Mouse (Mus musculus) heart, postnatal 0 days (tissue): ENCODE results near the gene Morn3. TPM values are rescaled to one million over a fixed set of nuclear protein-coding genes. Genes with fewer than 3 reads are reported as not detected.
A peak's percentile ranks its signal among the peaks of the same experiment; 100 is the strongest.

ENCODE experiments used
- ATAC-seq: fragments of 200-750 bp; cut with Nextera tagmentation; 2 replicates; pipeline ENCODE4 v1.8.0; 2017; ENCODE audit warnings: low read depth, moderate number of reproducible peaks, moderate library complexity; ENCODE audit not compliant: insufficient read depth
- DNase-seq: peaks from one replicate; pipeline ENCODE4 v3.0.0-alpha.2; 2016; ENCODE audit warnings: low spot score
- H3K27ac ChIP-seq: fragments of 300-500 bp; sonication (generic); 2 replicates; pipeline ENCODE4 v1.5.1; 2014; ENCODE audit warnings: low read depth, mild to moderate bottlenecking
- H3K27me3 ChIP-seq: fragments of 300-500 bp; sonication (generic); 2 replicates; pipeline ENCODE4 v1.6.1; 2014; ENCODE audit warnings: low read length, mixed read lengths; ENCODE audit not compliant: control insufficient read depth, insufficient read depth
- H3K36me3 ChIP-seq: fragments of 300-500 bp; sonication (generic); replicated peaks from 2 replicates; pipeline ENCODE4 v1.6.1; 2014; ENCODE audit warnings: low read length, mixed read lengths; ENCODE audit not compliant: control insufficient read depth, insufficient read depth
- H3K4me1 ChIP-seq: fragments of 300-500 bp; sonication (generic); 2 replicates; pipeline ENCODE4 v1.6.1; 2014; ENCODE audit warnings: antibody characterized with exemption; ENCODE audit not compliant: control insufficient read depth, insufficient read depth
- H3K4me2 ChIP-seq: fragments of 300-500 bp; sonication (generic); 2 replicates; pipeline ENCODE4 v1.6.1; 2014; ENCODE audit warnings: low read depth, mild to moderate bottlenecking, low read length, moderate library complexity
- H3K4me3 ChIP-seq: fragments of 300-500 bp; sonication (generic); 2 replicates; pipeline ENCODE4 v1.5.1; 2014; ENCODE audit warnings: low read depth, low read length
- H3K9ac ChIP-seq: fragments of 300-500 bp; sonication (generic); replicated peaks from 2 replicates; pipeline ENCODE4 v1.6.1; 2014; ENCODE audit warnings: low read depth, low read length, mixed read lengths
- H3K9me3 ChIP-seq: fragments of 300-500 bp; sonication (generic); replicated peaks from 2 replicates; pipeline ENCODE4 v1.6.1; 2016; ENCODE audit warnings: low read length; ENCODE audit not compliant: control insufficient read depth
- CTCF ChIP-seq: IDR thresholded peaks from 2 replicates; pipeline ENCODE4 v1.5.1; 2016; ENCODE audit warnings: antibody characterized with exemption, control low read depth, low read depth
- EP300 ChIP-seq: IDR thresholded peaks from 2 replicates; pipeline ENCODE4 v1.6.1; 2016; ENCODE audit warnings: antibody characterized with exemption, low read depth
- WGBS: fragments of 180-500 bp; shearing (Covaris S2); extraction: QIAGEN DNeasy Blood & Tissue Kit; methylation state at CpG from one replicate; pipeline ENCODE4 v1.1.7; 2014; 5-methylcytosine and 5-hydroxymethylcytosine counted together
- polyA plus RNA-seq: library from polyadenylated mRNA; unstranded; fragments of >200 nt; fragmentation: Nextera tagmentation; extraction: Ambion mirVana; gene quantifications from 2 replicates; pipeline ENCODE4 v1.2.1, GENCODE M21; 2015
- total RNA-seq: library from RNA; depleted of rRNA; stranded (reverse); fragments of >200 nt; gene quantifications from 2 replicates; pipeline ENCODE4 v1.2.3, GENCODE M21; 2014; ENCODE audit warnings: low replicate concordance; rRNA removed

Morn3 gene
- total and polyA plus RNA-seq, 2 experiments from 2014 or later, result not detected

GRCm38 (mm10) chr5:122988021-122988751 lies 58.6 kb downstream of the Morn3 start:
- no peak for TF ChIP-seq EP300
- TF ChIP-seq CTCF, result no peak
- under 1% methylated on average over 35 of the region's 41 CpGs for WGBS
- ATAC-seq (no peak), DNase-seq (no peak)
- peak overlapping the region; percentile 99 for H3K4me2 ChIP-seq
- H3K4me3 ChIP-seq, result peak overlapping the region; percentile 90
- H3K27me3 ChIP-seq, result no peaks in the 10 kb centered on the region
- peak overlapping the region; percentile 88 for H3K9ac ChIP-seq
- H3K4me1 ChIP-seq, result peaks cover 35% of the 10 kb centered on the region
- H3K27ac ChIP-seq, result peak overlapping the region; percentile 95
- no peaks in the 10 kb centered on the region for H3K9me3 ChIP-seq
- no peaks in the 10 kb centered on the region for H3K36me3 ChIP-seq

GRCm38 (mm10) chr5:122987211-122988020 lies 59.4 kb downstream of the Morn3 start:
- peak overlapping the region; percentile 88 for H3K9ac ChIP-seq
- ATAC-seq (peak; percentile 16; the same call in 1 of the 2 replicates), DNase-seq (no peak)
- peak overlapping the region; percentile 95 for H3K27ac ChIP-seq
- H3K27me3 ChIP-seq, result no peaks in the 10 kb centered on the region
- peak overlapping the region; percentile 99 for H3K4me2 ChIP-seq
- TF ChIP-seq CTCF, result no peak
- TF ChIP-seq EP300, result no peak
- no peaks in the 10 kb centered on the region for H3K9me3 ChIP-seq
- H3K4me1 ChIP-seq, result peaks cover 35% of the 10 kb centered on the region
- 12% methylated on average over 39 of the region's 39 CpGs for WGBS
- peak overlapping the region; percentile 90 for H3K4me3 ChIP-seq
- H3K36me3 ChIP-seq, result peaks cover 5% of the 10 kb centered on the region; the same call in 1 of the 2 replicates

- DNase-seq, result no peak
- no peak overlapping the region for H3K4me3 ChIP-seq
- H3K4me1 ChIP-seq, result peaks cover 27% of the 10 kb centered on the region
- no peaks in the 10 kb centered on the region for H3K27me3 ChIP-seq
- no peak for ATAC-seq
- no peak overlapping the region for H3K4me2 ChIP-seq
- H3K9ac ChIP-seq, result no peak overlapping the region
- H3K36me3 ChIP-seq, result peaks cover 8% of the 10 kb centered on the region; the same call in 1 of the 2 replicates
- no peaks in the 10 kb centered on the region for H3K9me3 ChIP-seq
- TF ChIP-seq CTCF (no peak), EP300 (no peak)
- H3K27ac ChIP-seq, result no peak overlapping the region
- 67% methylated on average over 8 of the region's 8 CpGs for WGBS
Observed at GRCm38 (mm10) chr5:122986091-122986493, 60.7 kb downstream of the Morn3 start.

Other genes starting within 250 kb of the Morn3 start
- gene Anapc5, start 225.7 kb downstream of the Morn3 start, total RNA-seq, result 380 and 418 TPM in 2 replicates
- 195 and 213 TPM in 2 replicates for gene Anapc5, start 225.7 kb downstream of the Morn3 start, polyA plus RNA-seq
- gene Rnf34, start 197.0 kb downstream of the Morn3 start, total RNA-seq, result 20.2 and 23.4 TPM in 2 replicates
- gene Rnf34, start 197.0 kb downstream of the Morn3 start, polyA plus RNA-seq, result 24.9 and 28.4 TPM in 2 replicates
- gene Kdm2b, start 57.2 kb downstream of the Morn3 start, total RNA-seq, result 29.3 and 38.8 TPM in 2 replicates
- 12.4 and 14.7 TPM in 2 replicates for gene Kdm2b, start 57.2 kb downstream of the Morn3 start, polyA plus RNA-seq
- 23.9 and 43.4 TPM in 2 replicates for gene Orai1, start 31.9 kb downstream of the Morn3 start, total RNA-seq
- 18.7 and 21.2 TPM in 2 replicates for gene Orai1, start 31.9 kb downstream of the Morn3 start, polyA plus RNA-seq
- 6.5 and 8.7 TPM in 2 replicates for gene Tmem120b, start 21.4 kb upstream of the Morn3 start, total RNA-seq
- 10.7 and 11.1 TPM in 2 replicates for gene Tmem120b, start 21.4 kb upstream of the Morn3 start, polyA plus RNA-seq
- 1.4 and 2.1 TPM in 2 replicates for gene Rhof, start 85.7 kb upstream of the Morn3 start, total RNA-seq
- gene Rhof, start 85.7 kb upstream of the Morn3 start, polyA plus RNA-seq, result 0.71 and 1.1 TPM in 2 replicates
- gene Setd1b, start 95.2 kb upstream of the Morn3 start, total RNA-seq, result 5.5 and 6.1 TPM in 2 replicates
- gene Setd1b, start 95.2 kb upstream of the Morn3 start, polyA plus RNA-seq, result 4.9 and 5.1 TPM in 2 replicates
- 11.2 and 19.5 TPM in 2 replicates for gene Psmd9, start 122.4 kb upstream of the Morn3 start, total RNA-seq
- gene Psmd9, start 122.4 kb upstream of the Morn3 start, polyA plus RNA-seq, result 54.0 and 54.9 TPM in 2 replicates
- gene Hpd, start 135.7 kb upstream of the Morn3 start, total RNA-seq, result 0.43 and 0.92 TPM in 2 replicates
- not detected in 2 replicates for gene Hpd, start 135.7 kb upstream of the Morn3 start, polyA plus RNA-seq
- 3.1 and 7.3 TPM in 2 replicates for gene Wdr66, start 205.1 kb upstream of the Morn3 start, total RNA-seq
- gene Wdr66, start 205.1 kb upstream of the Morn3 start, polyA plus RNA-seq, result 3.1 and 4.0 TPM in 2 replicates